Mouse (Mus musculus): ENCODE measurements around the gene Rhox3e.
"Not testable (repeated sequence)": the region's sequence is repeated elsewhere in the genome, so short reads cannot be mapped to it uniquely, and the experiment has no call there.

DNA sequence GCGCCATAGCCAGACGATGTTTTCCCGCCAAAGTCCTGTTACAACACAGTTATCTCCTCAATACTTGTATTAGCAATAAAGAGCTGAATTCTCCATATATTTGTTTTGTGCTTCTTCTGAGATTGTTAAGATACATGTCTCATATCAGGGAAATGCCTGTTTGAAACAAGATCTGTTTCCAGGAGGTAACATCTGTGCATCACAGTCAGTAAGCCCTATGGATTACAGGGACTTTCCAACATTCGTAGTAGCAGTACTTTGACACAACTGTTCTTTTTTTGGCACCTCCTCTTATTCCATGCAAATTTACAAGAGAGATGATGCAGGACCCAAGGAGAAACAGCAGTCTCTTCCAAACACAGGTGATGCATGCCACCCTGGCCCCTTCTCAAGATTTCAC is at the start of gene Rhox3e:
- TF ChIP-seq HCFC1 (IDR thresholded peaks at IDR 0.05; ENCODE audit: borderline replicate concordance, insufficient read depth, low read length); ZC3H11A (IDR thresholded peaks at IDR 0.05; ENCODE audit: borderline replicate concordance, low read depth, low read length); CHD2 (IDR thresholded peaks at IDR 0.05; ENCODE audit: low read depth, low read length): not testable (repeated sequence)

Data from ES-E14 (cell line).